Mouse (Mus musculus) embryonic facial prominence, embryonic 13.5 days (tissue): Measurements from ENCODE around the gene Dio1. TPM values are rescaled to one million over a fixed set of nuclear protein-coding genes. Genes with fewer than 3 reads are reported as not detected.

ENCODE experiments used
- ATAC-seq: fragments of 200-750 bp; cut with Nextera tagmentation; 2 replicates; pipeline ENCODE4 v1.8.0; 2017; ENCODE audit warnings: low read depth; ENCODE audit not compliant: insufficient number of reproducible peaks, insufficient read depth, low FRiP score, low TSS enrichment
- H3K27ac ChIP-seq: fragments of 300-500 bp; sonication (generic); 2 replicates; pipeline ENCODE4 v1.5.1; 2015; ENCODE audit warnings: moderate library complexity, mild to moderate bottlenecking, inconsistent platforms
- H3K27me3 ChIP-seq: fragments of 300-500 bp; sonication (generic); 2 replicates; pipeline ENCODE4 v1.6.1; 2015; ENCODE audit warnings: mild to moderate bottlenecking, inconsistent platforms
- H3K36me3 ChIP-seq: fragments of 300-500 bp; sonication (generic); 2 replicates; pipeline ENCODE4 v1.6.1; 2015; ENCODE audit warnings: mild to moderate bottlenecking, inconsistent platforms
- H3K4me1 ChIP-seq: fragments of 300-500 bp; sonication (generic); 2 replicates; pipeline ENCODE4 v1.6.1; 2015; ENCODE audit warnings: inconsistent platforms
- H3K4me2 ChIP-seq: fragments of 300-500 bp; sonication (generic); 2 replicates; pipeline ENCODE4 v1.6.1; 2015; ENCODE audit warnings: moderate library complexity, mild to moderate bottlenecking, inconsistent platforms
- H3K4me3 ChIP-seq: fragments of 300-500 bp; sonication (generic); 2 replicates; pipeline ENCODE4 v1.5.1; 2015; ENCODE audit warnings: mild to moderate bottlenecking, inconsistent platforms
- H3K9ac ChIP-seq: fragments of 300-500 bp; sonication (generic); 2 replicates; pipeline ENCODE4 v1.6.1; 2015; ENCODE audit warnings: mild to moderate bottlenecking, inconsistent platforms
- H3K9me3 ChIP-seq: fragments of 300-500 bp; sonication (generic); 2 replicates; pipeline ENCODE4 v1.6.1; 2016; ENCODE audit warnings: inconsistent platforms
- WGBS: fragments of 180-500 bp; shearing (Covaris S2); methylation state at CpG from one replicate; pipeline ENCODE4 v1.1.7; 2015; ENCODE audit warnings: mixed read lengths; 5-methylcytosine and 5-hydroxymethylcytosine counted together
- polyA plus RNA-seq: library from polyadenylated mRNA; unstranded; fragments of >200 nt; fragmentation: Nextera tagmentation; extraction: Ambion mirVana; gene quantifications from 2 replicates; pipeline ENCODE4 v1.2.1, GENCODE M21; 2015

Gene Dio1
- polyA plus RNA-seq, 1 experiment from 2014 or later: not detected

GRCm38 (mm10) chr4:107336356-107336755 is 29.4 kb upstream of the Dio1 start:
- H3K9me3 ChIP-seq: no peaks in the 10 kb centered on the region
- no peaks in the 10 kb centered on the region for H3K27me3 ChIP-seq
- no peak overlapping the region for H3K4me2 ChIP-seq
- H3K9ac ChIP-seq: no peak overlapping the region
- H3K4me1 ChIP-seq: no peaks in the 10 kb centered on the region
- whole genome bisulfite sequencing: 69% methylated on average over 8 of the region's 8 CpGs
- peaks cover 12% of the 10 kb centered on the region; the same call in 1 of the 2 replicates for H3K36me3 ChIP-seq
- no peak overlapping the region for H3K4me3 ChIP-seq
- H3K27ac ChIP-seq: no peak overlapping the region
- ATAC-seq: no peak

GRCm38 (mm10) chr4:107333514-107333913 is 26.5 kb upstream of the Dio1 start:
- Histone ChIP-seq H3K27ac (no peak overlapping the region), H3K9ac (no peak overlapping the region), H3K4me2 (no peak overlapping the region), H3K4me3 (no peak overlapping the region), H3K9me3 (no peaks in the 10 kb centered on the region), H3K36me3 (peaks cover 23% of the 10 kb centered on the region), H3K4me1 (no peaks in the 10 kb centered on the region), H3K27me3 (no peaks in the 10 kb centered on the region)
- WGBS: 94% methylated on average over 4 of the region's 4 CpGs
- ATAC-seq: no peak

- Histone ChIP-seq H3K27ac (no peak overlapping the region), H3K9me3 (no peaks in the 10 kb centered on the region), H3K9ac (no peak overlapping the region), H3K27me3 (no peaks in the 10 kb centered on the region), H3K36me3 (peaks cover 35% of the 10 kb centered on the region), H3K4me3 (no peak overlapping the region), H3K4me1 (no peaks in the 10 kb centered on the region), H3K4me2 (no peak overlapping the region)
- no peak for ATAC-seq
- WGBS: 97% methylated on average over 8 of the region's 8 CpGs
These were observed 21.6 kb upstream of the Dio1 start for GRCm38 (mm10) chr4:107328530-107328929.

GRCm38 (mm10) chr4:107323113-107323512 is 16.1 kb upstream of the Dio1 start:
- H3K36me3 ChIP-seq: peaks cover 72% of the 10 kb centered on the region
- 96% methylated on average over 2 of the region's 2 CpGs for WGBS
- H3K9me3 ChIP-seq: no peaks in the 10 kb centered on the region
- H3K9ac ChIP-seq: no peak overlapping the region
- H3K4me3 ChIP-seq: no peak overlapping the region
- H3K27me3 ChIP-seq: no peaks in the 10 kb centered on the region
- H3K27ac ChIP-seq: no peak overlapping the region
- no peak for ATAC-seq
- H3K4me2 ChIP-seq: no peak overlapping the region
- no peaks in the 10 kb centered on the region for H3K4me1 ChIP-seq

GRCm38 (mm10) chr4:107321041-107321440 is 14.1 kb upstream of the Dio1 start:
- H3K4me2 ChIP-seq: no peak overlapping the region
- no peak overlapping the region for H3K9ac ChIP-seq
- H3K4me1 ChIP-seq: no peaks in the 10 kb centered on the region
- no peak overlapping the region for H3K27ac ChIP-seq
- no peaks in the 10 kb centered on the region for H3K27me3 ChIP-seq
- no peak overlapping the region for H3K4me3 ChIP-seq
- no peak for ATAC-seq
- peaks cover 80% of the 10 kb centered on the region for H3K36me3 ChIP-seq
- WGBS: 85% methylated on average over 2 of the region's 2 CpGs
- H3K9me3 ChIP-seq: no peaks in the 10 kb centered on the region

- no peak overlapping the region for H3K4me3 ChIP-seq
- no peaks in the 10 kb centered on the region for H3K27me3 ChIP-seq
- H3K9me3 ChIP-seq: no peaks in the 10 kb centered on the region
- WGBS: 82% methylated on average over 8 of the region's 8 CpGs
- H3K9ac ChIP-seq: no peak overlapping the region
- no peak overlapping the region for H3K27ac ChIP-seq
- no peak for ATAC-seq
- peaks cover 68% of the 10 kb centered on the region for H3K36me3 ChIP-seq
- H3K4me1 ChIP-seq: peaks cover 16% of the 10 kb centered on the region
- H3K4me2 ChIP-seq: no peak overlapping the region
These were observed 11.7 kb upstream of the Dio1 start for GRCm38 (mm10) chr4:107318646-107319045.

GRCm38 (mm10) chr4:107314479-107314805 is 7.5 kb upstream of the Dio1 start:
- H3K27me3 ChIP-seq: no peaks in the 10 kb centered on the region
- ATAC-seq: no peak
- H3K36me3 ChIP-seq: peaks cover 27% of the 10 kb centered on the region
- peak overlapping the region; percentile 71 for H3K4me3 ChIP-seq
- no peaks in the 10 kb centered on the region for H3K9me3 ChIP-seq
- no peak overlapping the region for H3K27ac ChIP-seq
- H3K4me1 ChIP-seq: peaks cover 22% of the 10 kb centered on the region
- peak overlapping the region; percentile 76 for H3K9ac ChIP-seq
- 5% methylated on average over 7 of the region's 7 CpGs for WGBS
- H3K4me2 ChIP-seq: peak overlapping the region; percentile 84

GRCm38 (mm10) chr4:107313690-107314478 is 6.9 kb upstream of the Dio1 start, which contains the start of gene Yipf1:
TSS of gene Yipf1 (plus strand) at chr4:107314363.
- H3K4me1 ChIP-seq: peaks cover 22% of the 10 kb centered on the region
- 1% methylated on average over 29 of the region's 29 CpGs for WGBS

GRCm38 (mm10) chr4:107303531-107303930 is 3.4 kb downstream of the Dio1 start:
- Histone ChIP-seq H3K4me1 (peaks cover 8% of the 10 kb centered on the region), H3K4me2 (no peak overlapping the region), H3K9ac (no peak overlapping the region), H3K36me3 (no peaks in the 10 kb centered on the region), H3K27ac (no peak overlapping the region), H3K9me3 (no peaks in the 10 kb centered on the region), H3K4me3 (no peak overlapping the region), H3K27me3 (no peaks in the 10 kb centered on the region)
- ATAC-seq: no peak
- WGBS: 43% methylated on average over 3 of the region's 3 CpGs

More at GRCm38 (mm10) chr4:107313690-107314478, 6.9 kb upstream of the Dio1 start, which contains the start of gene Yipf1:
- Histone ChIP-seq H3K4me3 (peak within 1 kb of the TSS; percentile 71), H3K9me3 (no peaks in the 10 kb centered on the region), H3K9ac (peak within 1 kb of the TSS; percentile 76), H3K27me3 (no peaks in the 10 kb centered on the region), H3K27ac (peak within 1 kb of the TSS; percentile 68), H3K36me3 (peaks cover 22% of the 10 kb centered on the region), H3K4me2 (peak within 1 kb of the TSS; percentile 84)
- ATAC-seq: peak; percentile 82

- 73% methylated on average over 4 of the region's 4 CpGs for WGBS
- peaks cover 8% of the 10 kb centered on the region for H3K4me1 ChIP-seq
These were observed 4.1 kb downstream of the Dio1 start for GRCm38 (mm10) chr4:107302832-107303231.

GRCm38 (mm10) chr4:107302221-107302620 is 4.7 kb downstream of the Dio1 start:
- Histone ChIP-seq H3K4me1 (peaks cover 8% of the 10 kb centered on the region), H3K9ac (no peak overlapping the region), H3K27ac (no peak overlapping the region), H3K4me3 (no peak overlapping the region), H3K4me2 (no peak overlapping the region), H3K36me3 (no peaks in the 10 kb centered on the region), H3K27me3 (no peaks in the 10 kb centered on the region), H3K9me3 (no peaks in the 10 kb centered on the region)
- ATAC-seq: no peak
- WGBS: 88% methylated on average over 9 of the region's 9 CpGs

More at GRCm38 (mm10) chr4:107302832-107303231, 4.1 kb downstream of the Dio1 start:
- H3K4me2 ChIP-seq: no peak overlapping the region
- H3K9me3 ChIP-seq: no peaks in the 10 kb centered on the region
- H3K4me3 ChIP-seq: no peak overlapping the region
- H3K27me3 ChIP-seq: no peaks in the 10 kb centered on the region
- no peaks in the 10 kb centered on the region for H3K36me3 ChIP-seq
- no peak overlapping the region for H3K9ac ChIP-seq
- no peak for ATAC-seq
- H3K27ac ChIP-seq: no peak overlapping the region

- Histone ChIP-seq H3K36me3 (no peaks in the 10 kb centered on the region), H3K27me3 (no peaks in the 10 kb centered on the region), H3K27ac (no peak overlapping the region), H3K4me3 (no peak overlapping the region), H3K4me1 (peaks cover 4% of the 10 kb centered on the region), H3K4me2 (no peak overlapping the region), H3K9ac (no peak overlapping the region), H3K9me3 (no peaks in the 10 kb centered on the region)
- ATAC-seq: peak; percentile 59
- WGBS: 97% methylated on average over 1 of the region's 1 CpGs
These were observed 5.9 kb downstream of the Dio1 start for GRCm38 (mm10) chr4:107300902-107301555.
